Mouse (Mus musculus) bone marrow macrophage, adult 2 months (primary cell): ENCODE measurements at regions not wholly inside any gene's neighbourhood (a gene's known extent, or its start where the extent isn't known, plus 50 kb on each side); places are given as distances from the start of the nearest gene placed in this dataset.

Experiments used
- CTCF ChIP-seq: IDR thresholded peaks from 2 replicates; pipeline ENCODE4 v1.5.1; 2012; ENCODE audit warnings: low read depth, mild to moderate bottlenecking, low read length, moderate library complexity
- POLR2A ChIP-seq: IDR thresholded peaks from 2 replicates; pipeline ENCODE4 v1.6.1; 2012; ENCODE audit warnings: mild to moderate bottlenecking, low read depth, low read length, borderline replicate concordance

DNA sequence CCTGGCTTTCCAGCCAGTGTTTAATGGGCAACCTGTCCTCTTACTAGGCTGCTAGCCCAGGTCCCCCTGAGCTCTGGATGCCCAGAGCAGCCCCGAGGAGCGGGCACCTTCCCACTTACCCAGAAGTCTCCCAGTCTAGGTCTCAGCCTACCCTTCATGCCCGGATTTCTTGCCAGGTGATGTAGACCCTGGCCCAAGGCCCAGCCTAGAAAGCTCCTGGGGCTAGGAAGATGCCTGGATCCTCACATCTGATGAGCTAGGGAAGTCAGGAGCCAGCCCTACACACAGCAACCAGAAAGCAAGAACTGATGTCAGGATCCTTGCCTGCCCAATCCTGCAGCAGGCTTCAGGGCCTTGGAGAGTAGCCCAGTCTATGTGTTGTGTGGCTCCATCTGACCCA is 83.7 kb upstream of the Slc6a6 start:
- TF ChIP-seq CTCF: no peak
- no peak for TF ChIP-seq POLR2A
